Mouse (Mus musculus) liver, embryonic 12.5 days (tissue): ENCODE measurements around the gene Dgke. TPM values are rescaled to one million over a fixed set of nuclear protein-coding genes. Genes with fewer than 3 reads are reported as not detected.

Experiments used
- ATAC-seq: fragments of 200-750 bp; cut with Nextera tagmentation; 2 replicates; pipeline ENCODE4 v1.8.0; 2017; ENCODE audit warnings: moderate number of reproducible peaks, mild to moderate bottlenecking, moderate library complexity
- H3K27ac ChIP-seq: fragments of 300-500 bp; sonication (generic); 2 replicates; pipeline ENCODE4 v1.5.1; 2016; ENCODE audit warnings: mild to moderate bottlenecking
- H3K27me3 ChIP-seq: fragments of 300-500 bp; sonication (generic); replicated peaks from 2 replicates; pipeline ENCODE4 v1.6.1; 2016; ENCODE audit warnings: mild to moderate bottlenecking, moderate library complexity
- H3K36me3 ChIP-seq: fragments of 300-500 bp; sonication (generic); 2 replicates; pipeline ENCODE4 v1.6.1; 2016; ENCODE audit warnings: mild to moderate bottlenecking, moderate library complexity
- H3K4me1 ChIP-seq: fragments of 300-500 bp; sonication (generic); 2 replicates; pipeline ENCODE4 v1.6.1; 2016
- H3K4me2 ChIP-seq: fragments of 300-500 bp; sonication (generic); 2 replicates; pipeline ENCODE4 v1.6.1; 2016; ENCODE audit warnings: mild to moderate bottlenecking, moderate library complexity
- H3K4me3 ChIP-seq: fragments of 300-500 bp; sonication (generic); 2 replicates; pipeline ENCODE4 v1.5.1; 2016; ENCODE audit warnings: mild to moderate bottlenecking, moderate library complexity
- H3K9ac ChIP-seq: fragments of 300-500 bp; sonication (generic); 2 replicates; pipeline ENCODE4 v1.6.1; 2016; ENCODE audit warnings: mild to moderate bottlenecking, moderate library complexity
- H3K9me3 ChIP-seq: fragments of 300-500 bp; sonication (generic); replicated peaks from 2 replicates; pipeline ENCODE4 v1.6.1; 2016; ENCODE audit warnings: mild to moderate bottlenecking, moderate library complexity
- WGBS: fragments of 180-500 bp; shearing (Covaris S2); methylation state at CpG from one replicate; pipeline ENCODE4 v1.1.7; 2016; ENCODE audit not compliant: insufficient replicate concordance; 5-methylcytosine and 5-hydroxymethylcytosine counted together
- polyA plus RNA-seq: library from polyadenylated mRNA; unstranded; fragments of >200 nt; fragmentation: Nextera tagmentation; extraction: Ambion mirVana; gene quantifications from 2 replicates; pipeline ENCODE4 v1.2.1, GENCODE M21; 2016

The Dgke gene
- polyA plus RNA-seq, 1 experiment from 2014 or later = 1.6 TPM

DNA sequence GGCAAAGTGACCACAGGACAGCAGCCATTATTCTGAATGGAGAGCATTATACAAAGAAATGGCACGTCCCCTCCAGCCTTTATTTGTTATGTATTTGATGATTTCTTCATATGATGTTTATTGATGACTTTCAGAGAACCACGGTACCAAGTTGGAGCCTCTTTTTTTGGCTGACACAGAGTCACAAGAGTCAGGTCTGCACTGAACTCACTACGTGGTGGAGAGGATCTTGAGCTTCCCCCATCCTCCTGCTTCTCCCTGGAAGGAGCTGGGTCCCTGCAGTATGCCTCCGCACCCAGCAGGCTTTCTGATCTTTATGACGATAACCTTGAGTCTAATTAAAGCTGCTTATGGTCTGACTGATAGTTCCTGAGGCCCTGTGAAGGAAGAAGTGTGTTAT lies 4.9 kb upstream of the Dgke start:
- H3K9me3 ChIP-seq = no peaks in the 10 kb centered on the region
- H3K27me3 ChIP-seq = peaks cover 5% of the 10 kb centered on the region; the same call in 1 of the 2 replicates
- H3K9ac ChIP-seq = no peak overlapping the region
- H3K4me2 ChIP-seq = no peak overlapping the region
- no peaks in the 10 kb centered on the region for H3K36me3 ChIP-seq
- no peak for ATAC-seq
- 57% methylated on average over 5 of the region's 5 CpGs for WGBS
- no peak overlapping the region for H3K4me3 ChIP-seq
- H3K27ac ChIP-seq = no peak overlapping the region
- H3K4me1 ChIP-seq = no peaks in the 10 kb centered on the region

- ATAC-seq = no peak
- H3K9me3 ChIP-seq = no peaks in the 10 kb centered on the region
- H3K4me2 ChIP-seq = no peak overlapping the region
- 9% methylated on average over 6 of the region's 6 CpGs for WGBS
- peaks cover 6% of the 10 kb centered on the region for H3K4me1 ChIP-seq
- H3K36me3 ChIP-seq = no peaks in the 10 kb centered on the region
- peaks cover 4% of the 10 kb centered on the region; the same call in 1 of the 2 replicates for H3K27me3 ChIP-seq
- H3K9ac ChIP-seq = no peak overlapping the region
- H3K27ac ChIP-seq = no peak overlapping the region
- H3K4me3 ChIP-seq = no peak overlapping the region
Measured at GRCm38 (mm10) chr11:89069303-89069702, 2.7 kb upstream of the Dgke start.

DNA sequence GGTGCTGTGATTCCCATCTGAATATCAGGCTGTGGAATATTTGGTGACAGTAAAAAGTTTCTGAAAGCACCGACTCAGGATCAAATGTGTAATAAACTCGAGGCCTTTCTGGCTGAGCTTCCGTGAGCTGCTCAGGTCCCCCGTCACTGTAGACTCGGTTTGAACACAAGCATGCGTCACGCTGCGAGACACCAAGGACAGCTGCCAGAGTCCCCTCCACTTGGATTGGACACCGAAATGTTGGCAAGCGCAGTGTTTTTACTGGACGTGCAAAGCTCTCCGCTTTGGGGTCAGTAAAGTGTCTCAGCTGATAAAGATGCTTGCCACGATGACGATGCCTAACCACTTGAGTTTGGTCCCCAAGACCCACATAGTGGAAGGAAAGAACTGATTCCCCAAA lies 2.0 kb upstream of the Dgke start:
- peaks cover 12% of the 10 kb centered on the region for H3K4me1 ChIP-seq
- no peak overlapping the region for H3K4me3 ChIP-seq
- H3K4me2 ChIP-seq = no peak overlapping the region
- H3K27ac ChIP-seq = no peak overlapping the region
- H3K9me3 ChIP-seq = no peaks in the 10 kb centered on the region
- WGBS = 82% methylated on average over 14 of the region's 14 CpGs
- ATAC-seq = no peak
- peaks cover 4% of the 10 kb centered on the region; the same call in 1 of the 2 replicates for H3K27me3 ChIP-seq
- no peaks in the 10 kb centered on the region for H3K36me3 ChIP-seq
- no peak overlapping the region for H3K9ac ChIP-seq

DNA sequence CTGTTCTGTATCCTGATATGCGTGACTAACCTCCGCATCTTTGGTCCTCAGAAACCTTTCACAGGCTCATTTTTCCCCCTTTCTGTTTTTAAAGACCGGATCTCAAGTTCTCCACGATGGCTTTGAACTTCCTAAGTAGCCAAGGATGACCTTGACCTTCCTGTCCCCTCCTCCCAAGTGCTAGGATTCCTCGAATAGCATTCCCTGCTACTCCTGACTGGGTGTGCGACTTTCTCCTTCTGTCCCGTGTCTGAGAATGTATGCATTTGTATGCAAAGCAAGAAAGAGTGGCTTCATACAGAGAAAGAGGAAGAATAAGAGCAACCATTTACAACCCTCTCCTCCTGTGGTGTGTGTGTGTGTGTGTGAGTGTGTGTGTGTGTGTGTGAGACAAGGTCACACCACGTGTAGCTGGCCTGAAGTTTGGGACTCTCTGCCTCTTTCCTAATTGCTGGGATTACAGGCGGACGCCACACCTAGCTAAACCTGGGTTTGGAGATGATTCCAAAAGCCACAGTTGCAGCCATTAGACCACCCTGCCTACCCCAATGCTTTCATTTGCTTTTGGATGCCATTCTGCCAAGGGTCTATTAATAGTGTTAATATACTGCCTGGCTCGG lies 1.3 kb upstream of the Dgke start:
- Histone ChIP-seq H3K27ac (no peak overlapping the region), H3K4me3 (no peak overlapping the region), H3K4me1 (peaks cover 15% of the 10 kb centered on the region), H3K4me2 (no peak overlapping the region), H3K9me3 (no peaks in the 10 kb centered on the region), H3K27me3 (peaks cover 4% of the 10 kb centered on the region; the same call in 1 of the 2 replicates), H3K9ac (no peak overlapping the region), H3K36me3 (no peaks in the 10 kb centered on the region)
- WGBS = 67% methylated on average over 11 of the region's 11 CpGs
- no peak for ATAC-seq

DNA sequence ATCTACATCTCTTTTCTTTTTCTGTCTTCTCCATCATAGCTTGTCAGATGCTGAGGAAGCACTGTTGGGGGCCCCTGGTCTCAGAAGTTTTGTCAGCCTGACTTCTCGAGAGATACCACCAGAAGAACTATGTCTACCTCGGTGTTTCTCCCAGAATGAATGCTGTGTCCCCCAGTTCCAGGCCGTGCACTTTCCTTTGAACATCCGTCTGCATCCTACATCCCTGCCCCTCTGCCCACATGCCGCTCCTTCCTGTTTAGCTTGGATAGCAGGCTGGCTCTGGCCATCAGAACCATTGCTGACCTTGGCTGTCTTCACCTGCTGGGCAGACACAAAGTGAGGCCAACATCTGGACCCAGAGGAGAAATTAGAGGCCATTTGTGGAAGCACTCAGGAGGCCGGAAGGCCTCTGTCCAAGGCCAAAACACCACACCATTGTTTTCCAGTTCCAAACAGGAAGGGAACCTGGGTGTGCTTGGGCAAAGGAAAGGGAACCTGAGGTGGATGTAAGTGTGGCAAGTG lies 712 bp upstream of the Dgke start:
- WGBS = 54% methylated on average over 6 of the region's 6 CpGs
- no peak overlapping the region for H3K9ac ChIP-seq
- H3K36me3 ChIP-seq = no peaks in the 10 kb centered on the region
- H3K4me3 ChIP-seq = no peak overlapping the region
- no peak for ATAC-seq
- peaks cover 15% of the 10 kb centered on the region for H3K4me1 ChIP-seq
- H3K27ac ChIP-seq = no peak overlapping the region
- H3K9me3 ChIP-seq = no peaks in the 10 kb centered on the region
- no peak overlapping the region for H3K4me2 ChIP-seq
- H3K27me3 ChIP-seq = peaks cover 4% of the 10 kb centered on the region; the same call in 1 of the 2 replicates

GRCm38 (mm10) chr11:89066126-89066525 lies 524 bp downstream of the Dgke start:
- no peaks in the 10 kb centered on the region for H3K9me3 ChIP-seq
- WGBS = 75% methylated on average over 6 of the region's 6 CpGs
- H3K4me2 ChIP-seq = no peak overlapping the region
- H3K4me1 ChIP-seq = peaks cover 18% of the 10 kb centered on the region
- H3K4me3 ChIP-seq = no peak overlapping the region
- no peak overlapping the region for H3K9ac ChIP-seq
- peaks cover 4% of the 10 kb centered on the region; the same call in 1 of the 2 replicates for H3K27me3 ChIP-seq
- H3K36me3 ChIP-seq = no peaks in the 10 kb centered on the region
- H3K27ac ChIP-seq = no peak overlapping the region
- no peak for ATAC-seq

- no peak overlapping the region for H3K4me2 ChIP-seq
- H3K27ac ChIP-seq = no peak overlapping the region
- no peak overlapping the region for H3K4me3 ChIP-seq
- no peak overlapping the region for H3K9ac ChIP-seq
- peaks cover 4% of the 10 kb centered on the region; the same call in 1 of the 2 replicates for H3K27me3 ChIP-seq
- ATAC-seq = no peak
- H3K4me1 ChIP-seq = peaks cover 27% of the 10 kb centered on the region
- 86% methylated on average over 3 of the region's 3 CpGs for WGBS
- H3K9me3 ChIP-seq = no peaks in the 10 kb centered on the region
- no peaks in the 10 kb centered on the region for H3K36me3 ChIP-seq
Measured at GRCm38 (mm10) chr11:89065297-89065696, 1.4 kb downstream of the Dgke start.

GRCm38 (mm10) chr11:89064312-89064711 lies 2.3 kb downstream of the Dgke start:
- WGBS = 39% methylated on average over 6 of the region's 6 CpGs
- Histone ChIP-seq H3K4me2 (peak overlapping the region; percentile 7), H3K9ac (no peak overlapping the region), H3K36me3 (no peaks in the 10 kb centered on the region), H3K27ac (0 out of 2 replicates have a peak overlapping the region, but pooled peaks have one; percentile 5), H3K4me1 (peaks cover 36% of the 10 kb centered on the region), H3K4me3 (no peak overlapping the region), H3K9me3 (no peaks in the 10 kb centered on the region), H3K27me3 (peaks cover 4% of the 10 kb centered on the region; the same call in 1 of the 2 replicates)
- peak; percentile 62; the same call in 1 of the 2 replicates for ATAC-seq

GRCm38 (mm10) chr11:89061362-89061761 lies 5.3 kb downstream of the Dgke start:
- Histone ChIP-seq H3K27me3 (peaks cover 4% of the 10 kb centered on the region; the same call in 1 of the 2 replicates), H3K4me3 (no peak overlapping the region), H3K27ac (no peak overlapping the region), H3K9ac (no peak overlapping the region), H3K4me2 (no peak overlapping the region; the same call in 1 of the 2 replicates), H3K36me3 (no peaks in the 10 kb centered on the region), H3K9me3 (no peaks in the 10 kb centered on the region), H3K4me1 (peaks cover 48% of the 10 kb centered on the region)
- ATAC-seq = no peak
- 64% methylated on average over 7 of the region's 7 CpGs for WGBS

GRCm38 (mm10) chr11:89060423-89061089 lies 6.1 kb downstream of the Dgke start:
- no peaks in the 10 kb centered on the region for H3K36me3 ChIP-seq
- H3K4me1 ChIP-seq = peaks cover 48% of the 10 kb centered on the region
- H3K4me3 ChIP-seq = peak overlapping the region; percentile 80
- peak overlapping the region; percentile 99 for H3K4me2 ChIP-seq
- H3K27me3 ChIP-seq = no peaks in the 10 kb centered on the region
- WGBS = 1% methylated on average over 63 of the region's 63 CpGs
- H3K9ac ChIP-seq = peak overlapping the region; percentile 81
- H3K9me3 ChIP-seq = no peaks in the 10 kb centered on the region
- ATAC-seq = peak; percentile 91
- peak overlapping the region; percentile 41; the same call in 1 of the 2 replicates for H3K27ac ChIP-seq

DNA sequence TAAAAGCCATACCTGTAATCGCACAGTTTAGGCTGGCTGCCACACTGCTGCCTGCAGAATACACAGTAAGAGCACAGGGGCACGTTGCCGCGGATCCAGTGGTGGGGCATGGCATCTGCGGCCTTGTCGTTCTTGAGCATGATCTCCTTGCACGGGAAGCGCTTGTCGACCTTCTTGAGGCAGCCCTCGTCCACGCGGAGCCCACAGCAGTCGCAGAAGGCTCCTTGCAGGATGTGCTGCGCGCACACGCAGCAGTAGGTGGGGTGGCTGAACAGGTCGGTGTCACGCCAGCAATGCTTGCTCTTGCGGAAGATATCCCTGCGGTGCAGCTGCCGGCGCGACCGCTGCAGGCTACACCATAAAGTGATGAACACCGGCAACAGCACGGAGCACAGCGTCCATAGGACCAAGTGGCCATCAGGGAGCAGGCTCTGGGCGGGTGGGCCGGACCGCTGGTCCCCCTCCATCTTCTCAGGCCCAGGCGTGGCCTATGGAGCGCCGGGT lies 6.7 kb downstream of the Dgke start:
- Histone ChIP-seq H3K27ac (peak overlapping the region; percentile 41; the same call in 1 of the 2 replicates), H3K9ac (peak overlapping the region; percentile 81), H3K4me2 (peak overlapping the region; percentile 99), H3K4me1 (peaks cover 48% of the 10 kb centered on the region), H3K36me3 (peaks cover under 1% of the 10 kb centered on the region; the same call in 1 of the 2 replicates), H3K27me3 (no peaks in the 10 kb centered on the region), H3K4me3 (peak overlapping the region; percentile 80), H3K9me3 (no peaks in the 10 kb centered on the region)
- under 1% methylated on average over 33 of the region's 33 CpGs for WGBS
- peak; percentile 53 for ATAC-seq
